Comparison of ENCODE assay signal across 11 mouse cellular contexts in the genomic region with DNA sequence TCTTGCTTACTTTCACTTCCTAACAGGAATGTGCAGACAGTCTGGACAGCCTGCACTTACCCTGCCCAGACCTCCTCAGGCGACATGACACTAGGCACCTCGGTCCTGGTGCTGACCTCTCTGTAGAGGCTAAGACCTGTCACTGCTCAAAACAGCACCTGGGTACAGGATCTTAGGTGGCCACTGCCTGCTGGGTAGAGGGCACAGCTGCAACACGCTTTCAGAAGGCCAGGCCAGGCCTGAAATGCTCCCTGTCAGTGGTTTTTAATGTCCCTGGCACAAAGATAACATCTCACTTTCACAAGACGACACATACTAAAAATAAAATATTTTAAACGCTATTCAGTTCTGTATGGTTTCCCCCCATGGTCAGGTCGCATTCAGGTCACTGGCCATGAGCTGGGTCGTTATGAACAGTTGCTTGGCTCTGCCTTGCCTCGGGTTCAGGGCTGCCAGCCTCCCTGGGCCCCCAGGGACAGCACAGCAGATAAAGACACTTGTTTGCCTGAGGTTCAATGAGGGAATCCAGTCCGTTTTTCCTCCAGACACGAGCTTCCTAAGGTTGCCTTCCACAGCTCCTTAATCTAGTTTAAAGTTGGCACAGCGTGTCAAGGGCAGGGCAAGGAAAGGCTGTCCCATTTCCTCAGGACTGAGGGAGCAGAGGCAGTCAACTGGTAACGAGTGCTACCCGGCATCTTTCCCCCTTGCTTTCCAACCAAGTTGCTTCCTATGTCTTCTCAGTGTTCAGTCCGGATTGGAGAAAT. TPM values are rescaled to one million over a fixed set of nuclear protein-coding genes. Genes with fewer than 3 reads are reported as not detected.
DNase-seq lines count a peak whose midpoint lies in the region; ATAC-seq and TF ChIP-seq lines count a peak whose summit lies in the region.
"Had no signal": no experiment of that assay in that cellular context is flagged by ENCODE, and none has a peak within 500 bp of the region (broad histone marks: within the 10 kb centered on the region; RNA-seq: fewer than 3 reads in every experiment).

No protein-coding gene starts in this region.

- 28% methylated on average over 14 of the region's 14 CpGs for WGBS in heart, embryonic 13.5 days
- 29% methylated on average over 14 of the region's 14 CpGs for WGBS in lung, adult 2 months
- WGBS in heart, embryonic 14.5 days: 17% methylated on average over 14 of the region's 14 CpGs
- WGBS in midbrain, embryonic 16.5 days: 64% methylated on average over 14 of the region's 14 CpGs

- ATAC-seq in heart, embryonic 13.5 days (ENCODE audit: extremely low read depth, insufficient number of reproducible peaks, low FRiP score, low TSS enrichment): no peak; the same call in 1 of the 2 replicates
- ATAC-seq in heart, embryonic 14.5 days (ENCODE audit: insufficient number of reproducible peaks, insufficient read depth, low FRiP score, low read depth): no peak
- no peak for ATAC-seq in midbrain, embryonic 16.5 days

- no peak for TF ChIP-seq POLR2A in lung, adult 2 months (IDR thresholded peaks at IDR 0.05; ENCODE audit: borderline replicate concordance, extremely low read depth, low read depth, low read length)

- no peak overlapping the region for H3K4me3 ChIP-seq in heart, embryonic 13.5 days
- H3K4me3 ChIP-seq in lung, adult 2 months (replicated peaks; ENCODE audit: extremely low read depth, low read depth, low read length): no peak overlapping the region
- H3K4me3 ChIP-seq in heart, embryonic 14.5 days (ENCODE audit: control insufficient read depth in 1 of 2, insufficient read depth in 1 of 2, low read depth in 1 of 2, low read length in 2 of 2): no peak overlapping the region
- no peak overlapping the region for H3K4me3 ChIP-seq in midbrain, embryonic 16.5 days (ENCODE audit: low read depth, low read length)
- H3K4me3 ChIP-seq: megakaryocyte, embryonic 14.5 days had no signal

- H3K4me2 ChIP-seq in heart, embryonic 13.5 days: peak overlapping the region; percentile 35
- peak overlapping the region; percentile 49 for H3K4me2 ChIP-seq in heart, embryonic 14.5 days (ENCODE audit: low read length)
- H3K4me2 ChIP-seq in midbrain, embryonic 16.5 days (ENCODE audit: low read length): no peak overlapping the region

- peak overlapping the region; percentile 66 for H3K9ac ChIP-seq in heart, embryonic 13.5 days
- H3K9ac ChIP-seq in heart, embryonic 14.5 days (ENCODE audit: low read length): peak overlapping the region; percentile 49; the same call in 1 of the 2 replicates
- H3K9ac ChIP-seq in midbrain, embryonic 16.5 days (ENCODE audit: low read depth, low read length): no peak overlapping the region

- H3K9me3 ChIP-seq in heart, embryonic 13.5 days: no peaks in the 10 kb centered on the region
- no peaks in the 10 kb centered on the region for H3K9me3 ChIP-seq in heart, embryonic 14.5 days (ENCODE audit: control insufficient read depth, low read length)
- H3K9me3 ChIP-seq in midbrain, embryonic 16.5 days (replicated peaks; ENCODE audit: control insufficient read depth, low read length, poor library complexity, severe bottlenecking): no peaks in the 10 kb centered on the region
- H3K9me3 ChIP-seq: megakaryocyte, embryonic 14.5 days had no signal

- peaks cover 19% of the 10 kb centered on the region for H3K36me3 ChIP-seq in heart, embryonic 13.5 days
- peaks cover 6% of the 10 kb centered on the region for H3K36me3 ChIP-seq in heart, embryonic 14.5 days (ENCODE audit: control insufficient read depth, insufficient read depth, low read length)
- H3K36me3 ChIP-seq in midbrain, embryonic 16.5 days (ENCODE audit: control insufficient read depth, insufficient read depth, low read length): no peaks in the 10 kb centered on the region

- DNase-seq in heart, postnatal 25 days (ENCODE audit: low spot score): no peak
- peak; percentile 16 for DNase-seq in lung, postnatal 10 days
- DNase-seq in lung, adult 2 months: no peak
- DNase-seq in cerebellum, postnatal 14 days: no peak
- DNase-seq: spleen, adult 18-20 months had no signal

- no peak for TF ChIP-seq CTCF in lung, adult 2 months (IDR thresholded peaks at IDR 0.05; ENCODE audit: insufficient read depth, low read length)

- peak overlapping the region; percentile 84 for H3K27ac ChIP-seq in heart, embryonic 13.5 days (replicated peaks)
- H3K27ac ChIP-seq in heart, embryonic 14.5 days (replicated peaks in 1 of 2; ENCODE audit: control insufficient read depth in 1 of 2, insufficient read depth in 1 of 2, low read depth in 2 of 2, low read length in 2 of 2): peak overlapping the region; percentile 79 to 84
- no peak overlapping the region for H3K27ac ChIP-seq in midbrain, embryonic 16.5 days (ENCODE audit: low read length)

- H3K4me1 ChIP-seq in heart, embryonic 13.5 days: peaks cover 71% of the 10 kb centered on the region
- peaks cover 8% of the 10 kb centered on the region for H3K4me1 ChIP-seq in lung, adult 2 months (ENCODE audit: control insufficient read depth, insufficient read depth, low read length)
- H3K4me1 ChIP-seq in heart, embryonic 14.5 days (ENCODE audit: control insufficient read depth in 2 of 2, insufficient read depth in 2 of 2, low read length in 2 of 2): peaks cover 32 to 65% of the 10 kb centered on the region in 2 experiments
- H3K4me1 ChIP-seq in midbrain, embryonic 16.5 days (ENCODE audit: control insufficient read depth, insufficient read depth, low read length): no peaks in the 10 kb centered on the region
- H3K4me1 ChIP-seq: megakaryocyte, embryonic 14.5 days had no signal

- intact Hi-C loops in heart, postnatal 25 days (cut with DNase I): no loop called here

- H3K27me3 ChIP-seq in heart, embryonic 13.5 days (replicated peaks): no peaks in the 10 kb centered on the region
- H3K27me3 ChIP-seq in heart, embryonic 14.5 days (ENCODE audit: control insufficient read depth, insufficient read depth, low read length): no peaks in the 10 kb centered on the region
- H3K27me3 ChIP-seq in midbrain, embryonic 16.5 days (ENCODE audit: control insufficient read depth, insufficient read depth, low read depth, low read length): no peaks in the 10 kb centered on the region

RNA-seq across cellular contexts. Expression of a gene that starts 27.6 kb away (rescaled TPM):
- polyA plus RNA-seq in heart, embryonic 13.5 days (2015; fragmentation: Nextera tagmentation; extraction: Ambion mirVana): 46.5 and 50.3 TPM in 2 replicates
- total RNA-seq in heart, postnatal 25 days (2021): 10 to 100 TPM; 27.4 to 29.2 TPM
- 9.1 and 14.8 TPM in 2 replicates for polyA plus RNA-seq in lung, adult 2 months (2012; rRNA removed)
- polyA plus RNA-seq in heart, embryonic 14.5 days (2014; fragmentation: Nextera tagmentation; extraction: Ambion mirVana): 53.8 and 54.9 TPM in 2 replicates
- polyA plus RNA-seq in midbrain, embryonic 16.5 days (2015; fragmentation: Nextera tagmentation; extraction: Ambion mirVana): 25.8 and 28.2 TPM in 2 replicates
- total RNA-seq: hematopoietic stem cell, adult 5-6 weeks had no signal

RNA-seq across cellular contexts. Expression of a gene that starts 30.6 kb away (rescaled TPM):
- polyA plus RNA-seq in heart, embryonic 13.5 days (2015; fragmentation: Nextera tagmentation; extraction: Ambion mirVana): 6.7 and 7.3 TPM in 2 replicates
- total RNA-seq in heart, postnatal 25 days (2021): 1 to 10 TPM; 3.8 to 4.1 TPM
- polyA plus RNA-seq in lung, adult 2 months (2012; rRNA removed): 3.3 and 3.6 TPM in 2 replicates
- polyA plus RNA-seq in heart, embryonic 14.5 days (2014; fragmentation: Nextera tagmentation; extraction: Ambion mirVana): 5.9 and 7.3 TPM in 2 replicates
- polyA plus RNA-seq in midbrain, embryonic 16.5 days (2015; fragmentation: Nextera tagmentation; extraction: Ambion mirVana): 32.2 and 34.9 TPM in 2 replicates

RNA-seq across cellular contexts. Expression of a gene that starts 43.8 kb away (rescaled TPM):
- polyA plus RNA-seq in heart, embryonic 13.5 days (2015; fragmentation: Nextera tagmentation; extraction: Ambion mirVana): not detected in 2 replicates
- 10 to 100 TPM; 11.6 to 17.6 TPM for total RNA-seq in heart, postnatal 25 days (2021)
- 52.5 and 72.6 TPM in 2 replicates for polyA plus RNA-seq in lung, adult 2 months (2012; rRNA removed)
- polyA plus RNA-seq in heart, embryonic 14.5 days (2014; fragmentation: Nextera tagmentation; extraction: Ambion mirVana): 0.61 and 0.67 TPM in 2 replicates
- 15.7 and 19.3 TPM in 2 replicates for polyA plus RNA-seq in midbrain, embryonic 16.5 days (2015; fragmentation: Nextera tagmentation; extraction: Ambion mirVana)
- total RNA-seq: hematopoietic stem cell, adult 5-6 weeks had no signal
- polyA plus RNA-seq: liver, embryonic 16.5 days had no signal

Comparison
In these comparisons a context has a peak if more than half of its experiments do, and no peak if none do; other contexts are left out.
1. RNA of a gene that starts 43.8 kb away (polyA plus RNA-seq): 52.5 to 72.6 TPM in lung, adult 2 months and 15.7 to 19.3 TPM in midbrain, embryonic 16.5 days; 0.61 to 0.67 TPM in heart, embryonic 14.5 days and not detected in heart, embryonic 13.5 days; every median in the first group is over 10 times any median in the second.